Mouse (Mus musculus) liver, embryonic 14.5 days (tissue): ENCODE measurements around the gene Fubp3. TPM values are rescaled to one million over a fixed set of nuclear protein-coding genes. Genes with fewer than 3 reads are reported as not detected.

Source experiments
- ATAC-seq: fragments of 200-750 bp; cut with Nextera tagmentation; 2 replicates; pipeline ENCODE4 v1.8.0; 2017; ENCODE audit warnings: moderate number of reproducible peaks, mild to moderate bottlenecking, moderate library complexity; ENCODE audit not compliant: insufficient read depth
- DNase-seq, 3 experiments: peaks; one replicate each; pipeline ENCODE4 v3.0.0-alpha.2; 2012 to 2013; ENCODE audit warnings: low read depth in 3 of 3, low spot score in 3 of 3
- H3K27ac ChIP-seq: fragments of 300-500 bp; sonication (generic); 2 replicates; pipeline ENCODE4 v1.5.1; 2014; ENCODE audit warnings: moderate library complexity, mild to moderate bottlenecking, control low read depth, inconsistent platforms
- H3K27me3 ChIP-seq: fragments of 300-500 bp; sonication (generic); 2 replicates; pipeline ENCODE4 v1.6.1; 2014; ENCODE audit warnings: mild to moderate bottlenecking, low read length, moderate library complexity; ENCODE audit not compliant: control insufficient read depth, insufficient read depth
- H3K36me3 ChIP-seq: fragments of 300-500 bp; sonication (generic); replicated peaks from 2 replicates; pipeline ENCODE4 v1.6.1; 2014; ENCODE audit warnings: low read depth; ENCODE audit not compliant: control insufficient read depth, insufficient read depth
- H3K4me1 ChIP-seq, 2 experiments: fragments of 200-500 bp in 1 of 2; fragments of 300-500 bp in 1 of 2; sonication (generic) in 1 of 2; replicated peaks; 2 replicates each; pipeline ENCODE4 v1.6.1; 2012 to 2014; ENCODE audit warnings: antibody characterized with exemption in 1 of 2, inconsistent platforms in 1 of 2, low read length in 1 of 2; ENCODE audit not compliant: control insufficient read depth in 2 of 2, insufficient read depth in 2 of 2
- H3K4me2 ChIP-seq: fragments of 300-500 bp; sonication (generic); 2 replicates; pipeline ENCODE4 v1.6.1; 2014; ENCODE audit warnings: low read depth, mild to moderate bottlenecking, control low read depth, moderate library complexity
- H3K4me3 ChIP-seq, 2 experiments: fragments of 200-500 bp in 1 of 2; fragments of 300-500 bp in 1 of 2; sonication (generic) in 1 of 2; 2 replicates each; pipeline ENCODE4 v1.5.1; 2012 to 2014; ENCODE audit warnings: low read depth in 2 of 2, low read length in 2 of 2, mild to moderate bottlenecking in 2 of 2, control low read depth in 1 of 2, inconsistent platforms in 1 of 2, moderate library complexity in 1 of 2; ENCODE audit not compliant: insufficient read depth in 1 of 2
- H3K9ac ChIP-seq: fragments of 300-500 bp; sonication (generic); replicated peaks from 2 replicates; pipeline ENCODE4 v1.6.1; 2014; ENCODE audit warnings: mild to moderate bottlenecking, control low read depth, moderate library complexity
- H3K9me3 ChIP-seq: fragments of 300-500 bp; sonication (generic); 2 replicates; pipeline ENCODE4 v1.6.1; 2016; ENCODE audit warnings: low read length, mixed read lengths; ENCODE audit not compliant: control insufficient read depth
- CTCF ChIP-seq: IDR thresholded peaks from 2 replicates; pipeline ENCODE4 v1.5.1; 2016; ENCODE audit warnings: antibody characterized with exemption, low read depth, control low read depth
- EP300 ChIP-seq: IDR thresholded peaks from 2 replicates; pipeline ENCODE4 v1.6.1; 2016; ENCODE audit warnings: antibody characterized with exemption, low read depth
- WGBS: fragments of 180-500 bp; shearing (Covaris S2); extraction: QIAGEN DNeasy Blood & Tissue Kit; methylation state at CpG from one replicate; pipeline ENCODE4 v1.1.7; 2014; ENCODE audit not compliant: insufficient replicate concordance; 5-methylcytosine and 5-hydroxymethylcytosine counted together
- microRNA-seq: library from miRNA; unstranded; fragments of <30 nt; microRNA quantifications from one replicate; pipeline ENCODE4, GENCODE M21; 2016
- polyA plus RNA-seq, 2 experiments: library from polyadenylated mRNA; depleted of rRNA in 1 of 2; stranded (reverse) in 1 of 2; unstranded in 1 of 2; fragments of >200 nt; fragmentation: Nextera tagmentation in 1 of 2; extraction: Ambion mirVana in 1 of 2; gene quantifications; 2 replicates each; pipeline versions ENCODE4 v1.2.1 to v1.2.3; 2012 to 2014

Fubp3 gene
- polyA plus RNA-seq, 2 experiments = 14.0 to 19.0 TPM

GRCm38 (mm10) chr2:31663804-31664180 lies 91.3 kb downstream of the Fubp3 start:
- Histone ChIP-seq H3K4me1 (no peaks in the 10 kb centered on the region), H3K9ac (no peak overlapping the region), H3K36me3 (no peaks in the 10 kb centered on the region), H3K4me2 (no peak overlapping the region), H3K27ac (no peak overlapping the region), H3K27me3 (no peaks in the 10 kb centered on the region; the same call in none of the 2 replicates), H3K4me3 (no peak overlapping the region), H3K9me3 (no peaks in the 10 kb centered on the region)
- ATAC-seq (no peak), DNase-seq (no peak)
- TF ChIP-seq CTCF = no peak
- no peak for TF ChIP-seq EP300
- 73% methylated on average over 1 of the region's 1 CpGs for WGBS

Small RNA genes lying within 50 kb of the gene (microRNA-seq; reads per million reads assigned to microRNA genes)
- not detected for gene Mir6998

Other genes with a start within 250 kb of the Fubp3 start
- 53.3 and 64.7 TPM in 2 replicates for gene Ass1, start 102.4 kb upstream of the Fubp3 start, polyA plus RNA-seq (2012; rRNA removed)
- 86.7 and 97.2 TPM in 2 replicates for gene Ass1, start 102.4 kb upstream of the Fubp3 start, polyA plus RNA-seq (2014; fragmentation: Nextera tagmentation; extraction: Ambion mirVana)
- gene Prdm12, start 67.4 kb downstream of the Fubp3 start, polyA plus RNA-seq (2012; rRNA removed) = not detected in 2 replicates
- not detected in 2 replicates for gene Prdm12, start 67.4 kb downstream of the Fubp3 start, polyA plus RNA-seq (2014; fragmentation: Nextera tagmentation; extraction: Ambion mirVana)
- gene Exosc2, start 98.1 kb downstream of the Fubp3 start, polyA plus RNA-seq (2012; rRNA removed) = 17.5 and 25.3 TPM in 2 replicates
- gene Exosc2, start 98.1 kb downstream of the Fubp3 start, polyA plus RNA-seq (2014; fragmentation: Nextera tagmentation; extraction: Ambion mirVana) = 26.9 and 27.2 TPM in 2 replicates
- gene Abl1, start 115.7 kb downstream of the Fubp3 start, polyA plus RNA-seq (2012; rRNA removed) = 9.6 and 10.0 TPM in 2 replicates
- 4.8 and 6.9 TPM in 2 replicates for gene Abl1, start 115.7 kb downstream of the Fubp3 start, polyA plus RNA-seq (2014; fragmentation: Nextera tagmentation; extraction: Ambion mirVana)
- gene Qrfp, start 237.9 kb downstream of the Fubp3 start, polyA plus RNA-seq (2012; rRNA removed) = 0.01 TPM in 1 of 2 replicates, not detected in the other
- not detected in 2 replicates for gene Qrfp, start 237.9 kb downstream of the Fubp3 start, polyA plus RNA-seq (2014; fragmentation: Nextera tagmentation; extraction: Ambion mirVana)